ENCODE assay signal across 8 mouse cellular contexts in the genomic region with DNA sequence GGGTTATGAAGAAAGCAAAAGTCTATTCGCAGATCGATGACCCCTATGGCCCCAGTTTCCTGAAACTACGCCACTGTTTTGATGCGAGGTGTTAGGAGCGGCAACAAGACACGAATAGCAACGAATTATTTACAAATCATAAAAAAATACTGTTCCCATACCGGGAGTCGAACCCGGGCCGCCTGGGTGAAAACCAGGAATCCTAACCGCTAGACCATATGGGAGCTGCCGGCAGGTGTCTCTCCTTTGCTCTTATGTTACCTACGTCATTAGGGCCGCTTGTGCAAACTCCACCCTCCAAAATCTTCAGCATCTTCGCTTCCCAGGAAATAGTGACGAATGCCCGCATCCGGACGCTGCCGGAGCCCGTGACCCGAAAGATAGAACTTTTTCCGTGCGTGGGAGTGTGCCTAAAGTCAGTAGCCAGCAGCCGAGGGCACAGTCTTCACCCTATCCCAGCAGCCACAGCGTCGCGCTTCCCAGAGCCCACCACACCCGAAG. TPM values are rescaled to one million over a fixed set of nuclear protein-coding genes. Genes with fewer than 3 reads are reported as not detected.
DNase-seq lines count a peak whose midpoint lies in the region; ATAC-seq and TF ChIP-seq lines count a peak whose summit lies in the region.

No protein-coding gene starts in this region.

- in situ Hi-C loops in ES-E14 (cut with MboI; ENCODE audit: low sequenced_read_pairs in 2 of 2, unreplicated experiment in 2 of 2), result no loop called here

- under 1% methylated on average over 30 of the region's 30 CpGs for WGBS in forebrain, embryonic 15.5 days
- WGBS in neural tube, embryonic 14.5 days, result under 1% methylated on average over 30 of the region's 30 CpGs

- peak overlapping the region; percentile 78 for H3K9ac ChIP-seq in ES-E14 (ENCODE audit: insufficient read depth, low read depth, low read length, poor library complexity, severe bottlenecking)
- H3K9ac ChIP-seq in forebrain, embryonic 15.5 days (replicated peaks), result peak overlapping the region; percentile 75
- H3K9ac ChIP-seq in neural tube, embryonic 14.5 days (replicated peaks; ENCODE audit: low read depth, low read length), result peak overlapping the region; percentile 60

- 0 out of 2 replicates have a peak, but pooled peaks have one; percentile 17 for TF ChIP-seq POLR2A in testis, adult 2 months (IDR thresholded peaks at IDR 0.05; ENCODE audit: control insufficient read depth, low read depth, low read length)

- H3K4me1 ChIP-seq in ES-E14 (ENCODE audit: control insufficient read depth in 2 of 2, insufficient read depth in 2 of 2, low read length in 2 of 2, poor library complexity in 1 of 2), result peaks cover 2 to 3% of the 10 kb centered on the region in 2 experiments; a peak in 2 of 4 replicates
- peaks cover 31% of the 10 kb centered on the region for H3K4me1 ChIP-seq in forebrain, embryonic 15.5 days
- H3K4me1 ChIP-seq in neural tube, embryonic 14.5 days (ENCODE audit: control insufficient read depth, insufficient read depth, low read length), result peaks cover 9% of the 10 kb centered on the region; the same call in 1 of the 2 replicates
- H3K4me1 ChIP-seq in testis, adult 2 months (ENCODE audit: control insufficient read depth, insufficient read depth, low read length), result peaks cover 20% of the 10 kb centered on the region

- intact Hi-C loops in heart, postnatal 25 days (cut with DNase I), result no loop called here

- peaks cover 3% of the 10 kb centered on the region; the same call in 1 of the 2 replicates for H3K9me3 ChIP-seq in ES-E14 (ENCODE audit: control insufficient read depth, insufficient read depth, low read depth, low read length)
- H3K9me3 ChIP-seq in forebrain, embryonic 15.5 days, result peaks cover 15% of the 10 kb centered on the region; the same call in 1 of the 2 replicates
- H3K9me3 ChIP-seq in neural tube, embryonic 14.5 days (ENCODE audit: control insufficient read depth, low read length), result no peaks in the 10 kb centered on the region; the same call in 1 of the 2 replicates

- peak overlapping the region; percentile 81 to 87 for H3K4me3 ChIP-seq in ES-E14 (ENCODE audit: insufficient read depth in 1 of 2, low read depth in 1 of 2, low read length in 2 of 2, poor library complexity in 1 of 2, severe bottlenecking in 1 of 2)
- peak overlapping the region; percentile 75 for H3K4me3 ChIP-seq in forebrain, embryonic 15.5 days
- H3K4me3 ChIP-seq in neural tube, embryonic 14.5 days (ENCODE audit: low read depth, low read length), result peak overlapping the region; percentile 59
- peak overlapping the region; percentile 84 for H3K4me3 ChIP-seq in testis, adult 2 months (ENCODE audit: control insufficient read depth, low read depth, low read length)

- no peak for TF ChIP-seq CTCF in testis, adult 2 months (IDR thresholded peaks at IDR 0.05; ENCODE audit: control insufficient read depth, insufficient read depth, insufficient replicate concordance, low read depth, low read length)

- 0 out of 2 replicates have a peak, but pooled peaks cover 4% of the 10 kb centered on the region for H3K36me3 ChIP-seq in ES-E14 (ENCODE audit: control insufficient read depth, insufficient read depth, low read length, poor library complexity, severe bottlenecking)
- H3K36me3 ChIP-seq in forebrain, embryonic 15.5 days, result 0 out of 2 replicates have a peak, but pooled peaks cover 14% of the 10 kb centered on the region
- no peaks in the 10 kb centered on the region for H3K36me3 ChIP-seq in neural tube, embryonic 14.5 days (ENCODE audit: control insufficient read depth, insufficient read depth, low read length)
- no peaks in the 10 kb centered on the region for H3K36me3 ChIP-seq in testis, adult 2 months (ENCODE audit: control insufficient read depth, insufficient read depth, low read length)

- no peaks in the 10 kb centered on the region for H3K27me3 ChIP-seq in forebrain, embryonic 15.5 days
- no peaks in the 10 kb centered on the region for H3K27me3 ChIP-seq in neural tube, embryonic 14.5 days (ENCODE audit: control insufficient read depth, insufficient read depth, low read length)
- peaks cover 4% of the 10 kb centered on the region; the same call in 1 of the 2 replicates for H3K27me3 ChIP-seq in testis, adult 2 months (ENCODE audit: control insufficient read depth, insufficient read depth, low read length)

- DNase-seq in ES-E14 (ENCODE audit: low read depth, low spot score), result peak; percentile 74
- DNase-seq in cerebellum, adult 11-12 months, result peak; percentile 93
- DNase-seq in heart, postnatal 25 days (ENCODE audit: low spot score), result peak; percentile 74
- DNase-seq in layer of hippocampus, adult 18-20 months (ENCODE audit: low spot score in 2 of 2), result peak; percentile 89 to 96
- DNase-seq in lung, adult 18-20 months, result peak; percentile 92 to 93

- peak; percentile 20; the same call in 1 of the 2 replicates for ATAC-seq in forebrain, embryonic 15.5 days (replicated peaks)
- peak; percentile 44 for ATAC-seq in neural tube, embryonic 14.5 days (ENCODE audit: low read depth)

- H3K27ac ChIP-seq in ES-E14 (ENCODE audit: insufficient read depth, low read depth, low read length, poor library complexity, severe bottlenecking), result peak overlapping the region; percentile 32; the same call in 1 of the 2 replicates
- H3K27ac ChIP-seq in forebrain, embryonic 15.5 days (replicated peaks), result peak overlapping the region; percentile 96
- peak overlapping the region; percentile 92 for H3K27ac ChIP-seq in neural tube, embryonic 14.5 days (ENCODE audit: low read depth, low read length)
- H3K27ac ChIP-seq in testis, adult 2 months (ENCODE audit: control insufficient read depth, insufficient read depth, low read depth, low read length), result peak overlapping the region; percentile 27

- peak overlapping the region; percentile 73 for H3K4me2 ChIP-seq in forebrain, embryonic 15.5 days (replicated peaks)
- H3K4me2 ChIP-seq in neural tube, embryonic 14.5 days (ENCODE audit: low read depth, low read length), result peak overlapping the region; percentile 64

TF ChIP-seq in ES-E14, 5 proteins besides CTCF, POLR2A, EP300 and RAD21:
- peak; percentile 44; the same call in 1 of the 2 replicates for TF ChIP-seq HCFC1 (IDR thresholded peaks at IDR 0.05; ENCODE audit: borderline replicate concordance, insufficient read depth, low read length)
- TF ChIP-seq ZNF384 (IDR thresholded peaks at IDR 0.05; ENCODE audit: low read depth, low read length), result no peak
- peak; percentile 87 for TF ChIP-seq MAFK (IDR thresholded peaks at IDR 0.05; ENCODE audit: insufficient read depth, low read depth, low read length)
- TF ChIP-seq CHD2 (IDR thresholded peaks at IDR 0.05; ENCODE audit: low read depth, low read length), result no peak
- TF ChIP-seq ZC3H11A (IDR thresholded peaks at IDR 0.05; ENCODE audit: borderline replicate concordance, low read depth, low read length), result no peak

RNA-seq across cellular contexts. Expression of gene Ccdc115, which starts 4.8 kb away (rescaled TPM):
- total RNA-seq in ES-E14 (2012; rRNA removed), result 21.6 and 26.6 TPM in 2 replicates
- polyA plus RNA-seq in forebrain, embryonic 15.5 days (2015; fragmentation: Nextera tagmentation; extraction: Ambion mirVana), result 69.2 and 70.9 TPM in 2 replicates
- total RNA-seq in heart, postnatal 25 days (2021), result 10 to 100 TPM; 14.9 to 15.3 TPM
- 10 to 100 TPM; 16.7 to 17.8 TPM for total RNA-seq in layer of hippocampus, adult 18-20 months (2021)
- 64.4 and 65.2 TPM in 2 replicates for polyA plus RNA-seq in neural tube, embryonic 14.5 days (2014; fragmentation: Nextera tagmentation; extraction: Ambion mirVana)
- 18.0 and 19.8 TPM in 2 replicates for polyA plus RNA-seq in testis, adult 2 months (2012; rRNA removed)

RNA-seq across cellular contexts. Expression of gene Imp4, which starts 4.9 kb away (rescaled TPM):
- 103 and 111 TPM in 2 replicates for total RNA-seq in ES-E14 (2012; rRNA removed)
- 62.1 and 66.7 TPM in 2 replicates for polyA plus RNA-seq in forebrain, embryonic 15.5 days (2015; fragmentation: Nextera tagmentation; extraction: Ambion mirVana)
- 10 to 100 TPM; 29.2 to 31.4 TPM for total RNA-seq in heart, postnatal 25 days (2021)
- total RNA-seq in layer of hippocampus, adult 18-20 months (2021), result 10 to 100 TPM; 37.9 to 39.0 TPM
- polyA plus RNA-seq in neural tube, embryonic 14.5 days (2014; fragmentation: Nextera tagmentation; extraction: Ambion mirVana), result 50.9 and 60.2 TPM in 2 replicates
- polyA plus RNA-seq in testis, adult 2 months (2012; rRNA removed), result 24.6 and 28.6 TPM in 2 replicates

RNA-seq across cellular contexts. Expression of gene Ptpn18, which starts 24.9 kb away (rescaled TPM):
- 2.6 and 4.0 TPM in 2 replicates for total RNA-seq in ES-E14 (2012; rRNA removed)
- 3.9 and 8.0 TPM in 2 replicates for polyA plus RNA-seq in forebrain, embryonic 15.5 days (2015; fragmentation: Nextera tagmentation; extraction: Ambion mirVana)
- 1 to 10 TPM; 4.2 to 5.6 TPM for total RNA-seq in heart, postnatal 25 days (2021)
- total RNA-seq in layer of hippocampus, adult 18-20 months (2021), result 1 to 10 TPM; 2.8 to 4.6 TPM
- 1.6 and 5.6 TPM in 2 replicates for polyA plus RNA-seq in neural tube, embryonic 14.5 days (2014; fragmentation: Nextera tagmentation; extraction: Ambion mirVana)
- 1.9 and 4.1 TPM in 2 replicates for polyA plus RNA-seq in testis, adult 2 months (2012; rRNA removed)

Comparison
In these comparisons a context has a peak if more than half of its experiments do, and no peak if none do; other contexts are left out.
1. Peak in every context shown above with its lines: DNase-seq, ATAC-seq, H3K4me3 ChIP-seq and H3K27ac ChIP-seq.
2. H3K27ac ChIP-seq: peak in every context shown above with its lines; median percentile 96 in forebrain, embryonic 15.5 days; 92 in neural tube, embryonic 14.5 days; 32 in ES-E14; 27 in testis, adult 2 months.